Mouse (Mus musculus): ENCODE measurements at regions not wholly inside any gene's neighbourhood (a gene's known extent, or its start where the extent isn't known, plus 50 kb on each side); places are given as distances from the start of the nearest gene placed in this dataset.

GRCm38 (mm10) chr3:147127740-147128139, 275.6 kb downstream of the Ttll7 start:
- no peaks in the 10 kb centered on the region for H3K36me3 ChIP-seq (replicated peaks; ENCODE audit: control insufficient read depth, insufficient read depth, low read length)
- no peak overlapping the region for H3K4me3 ChIP-seq (ENCODE audit: low read depth, low read length)
- ATAC-seq (ENCODE audit: insufficient read depth, low read depth) (no peak), DNase-seq (ENCODE audit: low spot score) (no peak)
- H3K9ac ChIP-seq (replicated peaks; ENCODE audit: low read depth, low read length): no peak overlapping the region
- H3K27me3 ChIP-seq (ENCODE audit: control insufficient read depth, insufficient read depth, low read length): no peaks in the 10 kb centered on the region
- no peak for TF ChIP-seq CTCF (IDR thresholded peaks at IDR 0.05; ENCODE audit: low read depth)
- TF ChIP-seq EP300 (IDR thresholded peaks at IDR 0.05; ENCODE audit: low read depth): no peak
- WGBS: 73% methylated on average over 6 of the region's 6 CpGs
- no peaks in the 10 kb centered on the region for H3K9me3 ChIP-seq (replicated peaks; ENCODE audit: control insufficient read depth, low read length)
- no peak overlapping the region for H3K4me2 ChIP-seq (ENCODE audit: low read depth, low read length)
- H3K4me1 ChIP-seq (ENCODE audit: control insufficient read depth, insufficient read depth): no peaks in the 10 kb centered on the region
- H3K27ac ChIP-seq (ENCODE audit: low read depth): no peak overlapping the region

GRCm38 (mm10) chr3:147132830-147133229, 280.7 kb downstream of the Ttll7 start:
- Histone ChIP-seq H3K27ac (ENCODE audit: low read depth) (no peak overlapping the region), H3K36me3 (replicated peaks; ENCODE audit: control insufficient read depth, insufficient read depth, low read length) (no peaks in the 10 kb centered on the region), H3K4me2 (ENCODE audit: low read depth, low read length) (no peak overlapping the region), H3K9me3 (replicated peaks; ENCODE audit: control insufficient read depth, low read length) (no peaks in the 10 kb centered on the region), H3K9ac (replicated peaks; ENCODE audit: low read depth, low read length) (no peak overlapping the region), H3K27me3 (ENCODE audit: control insufficient read depth, insufficient read depth, low read length) (no peaks in the 10 kb centered on the region), H3K4me1 (ENCODE audit: control insufficient read depth, insufficient read depth) (no peaks in the 10 kb centered on the region), H3K4me3 (ENCODE audit: low read depth, low read length) (no peak overlapping the region)
- WGBS: 88% methylated on average over 13 of the region's 13 CpGs
- ATAC-seq (ENCODE audit: insufficient read depth, low read depth) (no peak), DNase-seq (ENCODE audit: low spot score) (no peak)
- TF ChIP-seq CTCF (IDR thresholded peaks at IDR 0.05; ENCODE audit: low read depth) (no peak), EP300 (IDR thresholded peaks at IDR 0.05; ENCODE audit: low read depth) (no peak)

GRCm38 (mm10) chr3:147133408-147133807, 281.2 kb downstream of the Ttll7 start:
- H3K27me3 ChIP-seq (ENCODE audit: control insufficient read depth, insufficient read depth, low read length): no peaks in the 10 kb centered on the region
- TF ChIP-seq CTCF (IDR thresholded peaks at IDR 0.05; ENCODE audit: low read depth) (no peak), EP300 (IDR thresholded peaks at IDR 0.05; ENCODE audit: low read depth) (no peak)
- H3K36me3 ChIP-seq (replicated peaks; ENCODE audit: control insufficient read depth, insufficient read depth, low read length): no peaks in the 10 kb centered on the region
- H3K9ac ChIP-seq (replicated peaks; ENCODE audit: low read depth, low read length): no peak overlapping the region
- DNase-seq (ENCODE audit: low spot score): no peak
- WGBS: 79% methylated on average over 13 of the region's 13 CpGs
- H3K27ac ChIP-seq (ENCODE audit: low read depth): no peak overlapping the region
- no peaks in the 10 kb centered on the region for H3K9me3 ChIP-seq (replicated peaks; ENCODE audit: control insufficient read depth, low read length)
- no peak overlapping the region for H3K4me2 ChIP-seq (ENCODE audit: low read depth, low read length)
- H3K4me1 ChIP-seq (ENCODE audit: control insufficient read depth, insufficient read depth): no peaks in the 10 kb centered on the region
- no peak overlapping the region for H3K4me3 ChIP-seq (ENCODE audit: low read depth, low read length)
- ATAC-seq (ENCODE audit: insufficient read depth, low read depth): no peak

GRCm38 (mm10) chr3:147140414-147140813, 288.2 kb downstream of the Ttll7 start:
- ATAC-seq (ENCODE audit: insufficient read depth, low read depth) (no peak), DNase-seq (ENCODE audit: low spot score) (no peak)
- Histone ChIP-seq H3K4me2 (ENCODE audit: low read depth, low read length) (no peak overlapping the region), H3K4me1 (ENCODE audit: control insufficient read depth, insufficient read depth) (no peaks in the 10 kb centered on the region), H3K36me3 (replicated peaks; ENCODE audit: control insufficient read depth, insufficient read depth, low read length) (no peaks in the 10 kb centered on the region), H3K27ac (ENCODE audit: low read depth) (no peak overlapping the region), H3K9me3 (replicated peaks; ENCODE audit: control insufficient read depth, low read length) (no peaks in the 10 kb centered on the region), H3K4me3 (ENCODE audit: low read depth, low read length) (no peak overlapping the region), H3K9ac (replicated peaks; ENCODE audit: low read depth, low read length) (no peak overlapping the region), H3K27me3 (ENCODE audit: control insufficient read depth, insufficient read depth, low read length) (no peaks in the 10 kb centered on the region)
- TF ChIP-seq EP300 (IDR thresholded peaks at IDR 0.05; ENCODE audit: low read depth) (no peak), CTCF (IDR thresholded peaks at IDR 0.05; ENCODE audit: low read depth) (no peak)
- WGBS: 86% methylated on average over 3 of the region's 3 CpGs

- no peaks in the 10 kb centered on the region for H3K27me3 ChIP-seq (ENCODE audit: control insufficient read depth, insufficient read depth, low read length)
- TF ChIP-seq CTCF (IDR thresholded peaks at IDR 0.05; ENCODE audit: low read depth): no peak
- no peak for TF ChIP-seq EP300 (IDR thresholded peaks at IDR 0.05; ENCODE audit: low read depth)
- H3K36me3 ChIP-seq (replicated peaks; ENCODE audit: control insufficient read depth, insufficient read depth, low read length): no peaks in the 10 kb centered on the region
- no peak overlapping the region for H3K9ac ChIP-seq (replicated peaks; ENCODE audit: low read depth, low read length)
- H3K27ac ChIP-seq (ENCODE audit: low read depth): no peak overlapping the region
- H3K4me1 ChIP-seq (ENCODE audit: control insufficient read depth, insufficient read depth): no peaks in the 10 kb centered on the region
- ATAC-seq (ENCODE audit: insufficient read depth, low read depth) (no peak), DNase-seq (ENCODE audit: low spot score) (no peak)
- WGBS: 65% methylated on average over 3 of the region's 3 CpGs
- H3K4me2 ChIP-seq (ENCODE audit: low read depth, low read length): no peak overlapping the region
- H3K9me3 ChIP-seq (replicated peaks; ENCODE audit: control insufficient read depth, low read length): no peaks in the 10 kb centered on the region
- no peak overlapping the region for H3K4me3 ChIP-seq (ENCODE audit: low read depth, low read length)
These were observed 301.3 kb downstream of the Ttll7 start for GRCm38 (mm10) chr3:147153456-147153855.

GRCm38 (mm10) chr3:147153998-147154397, 301.8 kb downstream of the Ttll7 start:
- H3K4me2 ChIP-seq (ENCODE audit: low read depth, low read length): no peak overlapping the region
- H3K4me1 ChIP-seq (ENCODE audit: control insufficient read depth, insufficient read depth): no peaks in the 10 kb centered on the region
- H3K9ac ChIP-seq (replicated peaks; ENCODE audit: low read depth, low read length): no peak overlapping the region
- H3K4me3 ChIP-seq (ENCODE audit: low read depth, low read length): no peak overlapping the region
- H3K27me3 ChIP-seq (ENCODE audit: control insufficient read depth, insufficient read depth, low read length): no peaks in the 10 kb centered on the region
- H3K9me3 ChIP-seq (replicated peaks; ENCODE audit: control insufficient read depth, low read length): no peaks in the 10 kb centered on the region
- TF ChIP-seq CTCF (IDR thresholded peaks at IDR 0.05; ENCODE audit: low read depth): no peak
- no peak for TF ChIP-seq EP300 (IDR thresholded peaks at IDR 0.05; ENCODE audit: low read depth)
- no peak overlapping the region for H3K27ac ChIP-seq (ENCODE audit: low read depth)
- DNase-seq (ENCODE audit: low spot score): no peak
- no peaks in the 10 kb centered on the region for H3K36me3 ChIP-seq (replicated peaks; ENCODE audit: control insufficient read depth, insufficient read depth, low read length)
- 57% methylated on average over 2 of the region's 2 CpGs for WGBS
- no peak for ATAC-seq (ENCODE audit: insufficient read depth, low read depth)
